Mouse (Mus musculus): ENCODE measurements at regions not wholly inside any gene's neighbourhood (a gene's known extent, or its start where the extent isn't known, plus 50 kb on each side); places are given as distances from the start of the nearest gene placed in this dataset.

- no peak for DNase-seq (ENCODE audit: extremely low spot score, low read depth, low spot score)
Observed at GRCm38 (mm10) chr4:55203731-55204710, 145.8 kb upstream of the Rad23b start.

DNA sequence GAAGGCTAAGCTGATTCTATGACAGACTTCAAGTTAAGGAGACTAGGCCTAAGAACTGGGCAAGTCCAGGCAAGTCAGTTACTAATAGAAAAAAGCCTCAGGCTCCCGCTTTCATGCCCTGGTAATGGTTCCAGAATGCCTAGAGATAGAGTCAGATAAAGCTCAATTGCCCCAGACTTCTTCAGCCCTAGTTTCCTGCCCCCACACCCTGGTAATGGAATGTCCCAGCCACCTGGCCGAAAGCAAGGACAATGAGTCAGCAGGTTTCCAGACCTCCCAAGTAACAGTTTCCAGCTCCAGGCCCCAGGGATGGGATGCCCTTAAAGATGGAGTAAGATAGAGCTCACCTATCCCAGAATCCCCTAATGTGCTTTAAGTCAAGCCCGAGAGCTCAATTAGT, 143.6 kb upstream of the Rad23b start:
- no peak for DNase-seq (ENCODE audit: extremely low spot score, low read depth, low spot score)

GRCm38 (mm10) chr4:55207749-55208385, 142.0 kb upstream of the Rad23b start:
- no peak for DNase-seq (ENCODE audit: extremely low spot score, low read depth, low spot score)

DNA sequence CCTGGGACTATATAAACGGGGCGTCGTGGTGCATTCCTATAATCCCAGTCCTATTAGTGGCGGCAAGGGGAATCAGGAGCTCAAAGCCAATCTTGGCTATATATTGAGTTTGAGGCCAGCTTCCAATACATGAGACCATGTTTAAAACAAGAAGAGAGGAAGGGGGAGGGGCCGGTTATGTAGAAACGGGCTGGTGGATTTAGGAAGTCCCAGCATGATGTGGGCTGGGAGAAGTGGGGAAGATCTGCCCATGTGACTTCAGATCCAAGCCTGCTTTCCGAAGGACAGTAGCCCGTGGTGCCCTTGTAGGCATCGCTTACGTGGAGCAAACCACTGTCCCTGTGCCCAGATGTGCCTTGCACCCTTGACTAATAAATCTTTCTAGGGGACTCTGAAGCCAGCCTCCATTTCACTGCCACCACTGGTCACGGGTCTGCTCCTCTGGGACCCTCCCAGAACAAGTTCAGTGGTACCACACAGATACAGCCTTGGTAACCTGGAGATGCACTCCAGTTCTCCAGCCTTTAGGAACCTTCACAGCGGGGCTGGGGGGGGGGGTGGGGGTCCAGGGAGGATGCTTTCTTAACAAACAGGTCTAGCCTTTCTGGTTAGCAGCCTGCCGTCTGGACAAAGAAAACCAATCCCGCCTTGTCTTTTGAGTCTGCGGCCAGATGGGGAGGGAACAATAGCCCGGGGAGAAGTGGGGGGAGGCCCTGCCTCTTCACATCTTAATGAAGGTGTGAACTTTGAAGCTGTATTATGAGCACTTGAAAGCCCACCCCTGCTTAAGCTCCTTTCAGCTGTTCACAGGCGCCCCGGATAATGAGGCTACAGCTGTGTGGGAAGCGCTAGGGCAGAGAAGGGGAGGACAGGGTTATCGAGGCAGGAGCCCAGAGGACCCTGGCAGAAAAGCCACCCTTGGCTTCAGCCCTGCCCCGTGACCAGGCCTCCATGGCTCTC, 141.2 kb upstream of the Rad23b start:
- DNase-seq (ENCODE audit: extremely low spot score, low read depth, low spot score) = no peak

- DNase-seq (ENCODE audit: extremely low spot score, low read depth, low spot score) = no peak
Observed at GRCm38 (mm10) chr4:55215425-55216174, 134.2 kb upstream of the Rad23b start.

DNA sequence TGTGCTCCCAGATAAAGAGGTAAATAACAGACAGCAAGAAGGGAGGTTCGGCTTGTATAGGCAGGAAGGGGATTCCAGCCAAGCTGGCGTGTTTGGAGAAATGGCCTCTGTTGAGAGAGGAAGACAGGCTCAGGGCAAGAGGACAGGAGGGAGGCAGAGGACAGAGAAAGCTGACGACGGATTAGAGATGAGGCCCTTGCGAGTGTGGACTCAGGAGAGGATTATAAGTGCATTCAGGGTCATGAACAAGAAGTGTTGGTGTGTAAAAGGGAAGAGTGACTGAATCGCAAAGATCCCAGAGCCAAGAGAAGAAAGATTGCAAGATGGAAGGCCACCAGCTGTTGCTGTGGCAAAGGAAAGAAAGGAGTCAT, 133.7 kb upstream of the Rad23b start:
- DNase-seq (ENCODE audit: extremely low spot score, low read depth, low spot score) = no peak

GRCm38 (mm10) chr4:55225766-55226165, 124.1 kb upstream of the Rad23b start:
- no peak for DNase-seq (ENCODE audit: extremely low spot score, low read depth, low spot score)

DNA sequence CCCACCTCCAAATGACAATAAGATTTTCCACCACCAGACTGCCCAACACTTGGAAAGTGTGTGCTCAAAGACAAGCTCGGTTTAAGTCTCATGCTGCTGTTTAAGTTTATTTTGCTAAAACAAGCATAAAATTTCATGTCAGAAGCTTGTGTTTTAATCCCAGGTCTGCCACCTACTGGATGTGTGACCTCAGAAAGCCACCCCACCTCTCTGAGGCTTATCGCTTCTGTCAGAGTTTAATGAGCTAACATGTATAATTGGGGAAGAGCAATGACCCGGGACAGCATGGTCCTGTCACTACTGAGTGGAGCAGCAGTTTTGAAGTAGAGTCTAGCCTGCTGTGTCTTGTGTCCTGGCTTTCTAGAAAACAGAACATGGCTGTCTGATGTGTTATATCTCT, 122.4 kb upstream of the Rad23b start:
- DNase-seq (ENCODE audit: extremely low spot score, low read depth, low spot score) = no peak

GRCm38 (mm10) chr4:55231522-55231921, 118.3 kb upstream of the Rad23b start:
- DNase-seq (ENCODE audit: extremely low spot score, low read depth, low spot score) = no peak

GRCm38 (mm10) chr4:55237856-55238255, 112.0 kb upstream of the Rad23b start:
- no peak for DNase-seq (ENCODE audit: extremely low spot score, low read depth, low spot score)

DNA sequence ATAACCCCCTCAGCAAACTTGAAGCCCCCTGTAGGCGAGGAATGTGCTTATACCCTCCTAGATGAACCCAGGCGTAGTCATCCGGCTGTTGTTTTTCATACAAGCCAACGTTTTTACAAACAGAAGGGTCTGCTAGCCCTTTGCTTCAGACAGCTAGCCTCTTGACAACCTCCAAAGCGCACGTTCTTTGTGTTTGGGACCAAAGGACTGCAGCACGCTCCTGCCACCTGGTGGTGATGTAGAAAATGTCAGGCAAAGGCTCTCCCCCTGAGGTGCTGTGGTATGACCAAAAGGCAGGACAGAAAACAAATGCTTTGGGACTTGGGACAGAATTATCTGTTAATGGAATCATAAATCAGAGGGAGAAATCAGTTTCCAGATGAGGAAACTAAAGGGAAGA, 109.4 kb upstream of the Rad23b start:
- peak; percentile 68 for DNase-seq (ENCODE audit: extremely low spot score, low read depth, low spot score)

DNA sequence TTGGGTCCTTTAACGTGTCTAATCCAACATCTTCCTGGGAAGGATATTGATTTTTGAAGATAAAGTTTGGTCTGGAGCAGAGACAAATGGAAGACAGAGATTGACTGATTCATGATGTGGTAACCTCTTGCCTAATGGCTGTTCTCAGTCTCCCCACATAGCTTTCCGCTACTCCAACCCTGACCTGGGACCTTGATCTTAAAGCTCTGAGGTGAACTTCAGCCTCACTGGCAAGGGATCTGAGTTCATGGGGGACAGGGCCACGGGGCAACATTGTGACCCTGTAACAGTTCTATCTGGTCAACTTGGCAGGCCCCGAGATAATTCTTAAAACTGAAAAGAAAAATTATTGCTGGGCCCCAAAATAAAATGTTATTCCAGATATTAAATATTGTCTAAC, 107.5 kb upstream of the Rad23b start:
- DNase-seq (ENCODE audit: extremely low spot score, low read depth, low spot score) = no peak

DNA sequence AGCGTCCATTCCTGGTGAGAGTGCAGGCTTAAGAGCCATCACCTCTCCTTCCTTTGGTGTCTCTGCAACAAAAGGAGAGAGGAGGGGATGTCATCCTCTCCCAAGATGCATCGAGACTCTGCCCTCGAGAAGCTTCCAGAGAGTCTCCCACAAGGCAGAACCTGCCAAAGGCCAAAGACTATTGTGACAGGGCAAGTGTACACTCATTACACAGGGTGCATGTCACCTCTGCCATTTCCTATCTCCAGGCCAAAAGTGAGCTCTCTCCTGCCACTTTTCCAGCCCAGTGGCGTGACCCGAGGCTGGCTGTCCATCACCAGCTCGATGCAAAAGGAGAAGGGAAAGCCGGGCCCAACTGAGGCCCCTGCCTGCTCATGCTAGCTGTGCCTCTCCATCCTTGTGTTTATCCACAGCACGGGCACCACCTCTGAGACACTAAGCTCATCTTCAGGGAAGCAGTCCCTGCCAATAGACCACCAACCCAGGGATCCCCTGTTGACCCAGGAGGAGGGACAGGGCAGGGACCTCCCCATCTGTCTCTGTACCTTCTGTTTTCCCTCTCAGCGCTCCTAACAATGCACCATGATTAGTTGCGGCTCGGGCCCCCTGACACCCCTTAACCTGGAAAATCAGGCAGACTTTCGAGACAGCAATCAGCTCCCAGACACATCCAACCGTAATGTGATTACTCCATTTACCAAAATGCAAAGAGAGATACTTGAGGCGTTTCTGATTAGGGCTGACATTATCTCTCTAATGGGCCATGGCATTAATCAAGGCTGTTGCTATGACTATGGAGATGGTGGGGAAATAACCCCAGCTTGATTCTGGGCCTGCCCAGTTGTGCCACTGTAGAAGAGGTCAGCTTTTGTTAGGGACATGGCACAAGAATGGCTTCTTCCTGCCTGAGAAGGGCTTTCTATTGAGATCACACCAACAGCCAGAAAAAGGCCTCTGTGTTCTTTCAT, 106.5 kb upstream of the Rad23b start:
- no peak for DNase-seq (ENCODE audit: extremely low spot score, low read depth, low spot score)

DNA sequence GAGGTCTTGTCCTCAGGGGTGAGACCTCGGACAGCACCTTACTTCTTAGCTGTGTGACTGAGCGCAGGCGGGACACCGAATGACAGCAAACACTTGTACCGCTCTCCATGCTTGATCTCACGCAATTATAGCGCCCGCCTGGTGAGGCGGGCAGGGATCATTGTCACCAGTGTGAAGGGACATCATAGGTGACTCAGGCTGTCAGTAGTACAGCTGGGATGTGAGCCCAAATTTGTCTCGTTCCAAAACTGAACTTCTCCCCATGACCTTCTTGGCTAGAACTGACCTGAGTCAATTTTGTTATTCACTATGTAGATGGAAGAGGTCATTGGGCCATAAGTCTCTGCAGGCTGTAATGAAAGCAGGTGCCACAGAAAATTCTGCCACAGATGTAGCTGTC, 104.1 kb upstream of the Rad23b start:
- DNase-seq (ENCODE audit: extremely low spot score, low read depth, low spot score) = no peak

DNA sequence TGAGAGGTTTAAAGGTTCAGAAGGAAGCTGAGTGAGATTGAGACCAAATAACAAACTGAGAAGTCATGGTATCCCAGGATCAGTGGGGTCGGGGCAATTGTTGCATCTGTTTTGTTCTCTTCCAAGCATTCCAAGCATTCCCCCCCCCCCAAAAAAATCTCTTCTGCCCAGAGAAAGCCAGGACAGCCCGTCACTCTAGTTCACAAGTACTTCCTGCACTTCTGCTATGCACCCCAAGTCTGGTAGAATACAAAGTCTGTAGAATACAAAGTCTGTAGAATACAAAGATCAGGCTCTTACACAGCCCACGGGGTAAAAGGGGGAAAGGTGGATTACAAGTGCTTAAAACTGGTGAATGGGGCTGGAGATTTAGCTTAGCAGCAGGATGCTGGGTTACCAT, 99.5 kb upstream of the Rad23b start:
- no peak for DNase-seq (ENCODE audit: extremely low spot score, low read depth, low spot score)

GRCm38 (mm10) chr4:55251546-55251945, 98.3 kb upstream of the Rad23b start:
- DNase-seq (ENCODE audit: extremely low spot score, low read depth, low spot score) = no peak

DNA sequence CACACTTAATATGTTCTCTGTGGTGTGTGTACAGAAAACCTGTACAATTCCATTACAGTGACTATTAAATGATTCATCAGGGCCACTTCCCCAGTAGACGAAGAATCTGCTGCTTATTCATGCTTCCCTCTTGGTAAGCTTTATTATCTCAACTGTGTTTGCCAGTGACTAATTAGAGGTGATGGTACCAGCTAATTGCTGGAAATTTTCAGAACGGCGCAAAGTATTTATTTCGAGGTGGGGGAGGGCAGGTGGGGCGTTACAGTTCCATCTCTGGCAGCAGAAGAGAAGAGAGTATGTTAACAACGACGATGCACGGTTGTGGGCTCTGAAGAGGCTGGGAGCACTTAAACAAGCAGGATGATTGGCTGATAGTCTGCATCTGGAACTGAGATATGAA, 96.1 kb upstream of the Rad23b start:
- no peak for DNase-seq (ENCODE audit: extremely low spot score, low read depth, low spot score)

DNA sequence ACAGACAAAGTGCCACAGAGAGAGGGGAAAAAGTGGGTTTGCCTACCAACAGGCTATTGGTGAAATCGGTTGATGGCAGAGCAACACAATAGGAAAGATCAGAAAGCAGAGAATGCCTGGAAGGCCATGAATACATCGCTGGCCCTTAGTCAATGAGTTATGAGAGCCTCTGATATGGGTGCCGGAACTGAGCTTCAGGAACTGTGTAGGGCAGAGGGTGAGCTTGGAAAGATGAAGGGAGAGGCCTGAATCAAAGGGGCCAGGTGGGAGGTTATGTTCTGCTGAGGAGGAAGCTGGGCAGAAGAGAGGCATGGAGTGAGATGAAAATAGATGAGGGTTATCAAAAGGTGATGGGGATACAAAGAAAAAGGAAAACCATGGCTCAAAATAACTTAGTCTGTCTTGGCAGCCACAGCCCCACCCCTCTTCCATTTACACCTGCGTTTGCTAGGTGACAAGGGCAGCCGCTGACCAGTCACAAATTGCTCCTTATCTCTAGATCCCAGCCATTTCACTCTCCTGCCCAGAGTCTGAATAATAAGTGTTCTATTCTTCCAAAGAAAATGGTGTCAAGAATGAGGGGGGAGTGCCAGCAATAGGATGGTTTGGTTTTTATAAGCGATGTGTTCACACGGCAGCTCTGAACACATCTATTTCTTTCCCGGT, 77.7 kb upstream of the Rad23b start:
- no peak for DNase-seq (ENCODE audit: extremely low spot score, low read depth, low spot score)
